Mouse (Mus musculus) gastrocnemius, postnatal 36 days (tissue): ENCODE data around the gene Prdm16. TPM values are rescaled to one million over a fixed set of nuclear protein-coding genes. Genes with fewer than 3 reads are reported as not detected.

ENCODE experiments used
- DNase-seq, 2 experiments: peaks; one replicate each; pipeline ENCODE4 v3.0.0; 2022
- intact Hi-C: fragments of 180-260 bp; cut with DNase I; formaldehyde crosslinking; loops from one replicate; pipeline ENCODE4 v1.15.1; 2025
- total RNA-seq, 2 experiments: library from RNA; stranded (reverse); gene quantifications; 2 replicates each; pipeline ENCODE4 v1.2.3; 2021

The Prdm16 gene
- total RNA-seq, 2 experiments from 2014 or later, result 1.3 to 2.4 TPM

DNA sequence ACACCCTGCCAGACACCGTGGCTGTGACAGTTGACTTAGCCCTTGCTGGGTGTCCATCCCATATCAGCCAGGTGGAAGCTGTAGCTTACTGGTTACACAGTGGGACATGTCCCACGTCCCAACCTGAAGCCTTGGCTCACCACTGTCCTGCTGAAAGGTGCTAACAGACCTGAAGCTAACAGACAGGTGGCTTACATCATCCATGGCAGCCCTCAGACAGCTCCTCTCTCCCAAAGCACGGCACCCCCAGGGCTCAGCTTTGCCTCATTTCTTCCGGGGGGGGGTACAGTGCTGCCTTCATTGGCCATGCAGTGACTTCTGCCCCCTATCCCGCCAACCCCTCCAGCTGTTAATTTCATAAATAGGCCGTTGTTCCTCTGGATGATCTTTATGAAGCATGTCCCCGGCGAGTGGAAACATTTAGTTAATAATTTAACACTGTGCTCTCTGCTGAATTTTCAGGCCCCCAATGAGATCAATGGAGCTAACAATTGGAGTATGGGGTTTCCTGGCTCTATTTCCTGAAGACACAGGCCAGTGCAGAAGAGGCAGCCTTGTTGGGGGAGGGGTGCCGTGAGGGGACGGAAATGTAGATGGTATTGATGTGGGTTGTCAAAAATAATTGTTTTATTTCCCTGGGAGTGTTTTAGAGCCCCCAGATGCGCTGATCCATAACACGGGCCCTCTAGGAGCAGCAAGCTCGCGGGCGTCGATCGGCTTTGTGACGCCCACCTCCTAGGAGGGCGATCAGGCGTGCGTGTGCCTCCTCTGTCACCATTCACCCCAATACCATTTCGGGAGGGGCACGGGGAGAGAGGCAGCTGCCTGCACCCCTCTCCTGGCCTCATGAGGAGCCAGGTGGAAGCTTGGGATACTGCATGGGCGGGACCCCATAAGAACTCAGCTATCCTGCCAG lies 236.2 kb downstream of the Prdm16 start:
- intact Hi-C loops, result no loop called here
- DNase-seq, result no peak

DNA sequence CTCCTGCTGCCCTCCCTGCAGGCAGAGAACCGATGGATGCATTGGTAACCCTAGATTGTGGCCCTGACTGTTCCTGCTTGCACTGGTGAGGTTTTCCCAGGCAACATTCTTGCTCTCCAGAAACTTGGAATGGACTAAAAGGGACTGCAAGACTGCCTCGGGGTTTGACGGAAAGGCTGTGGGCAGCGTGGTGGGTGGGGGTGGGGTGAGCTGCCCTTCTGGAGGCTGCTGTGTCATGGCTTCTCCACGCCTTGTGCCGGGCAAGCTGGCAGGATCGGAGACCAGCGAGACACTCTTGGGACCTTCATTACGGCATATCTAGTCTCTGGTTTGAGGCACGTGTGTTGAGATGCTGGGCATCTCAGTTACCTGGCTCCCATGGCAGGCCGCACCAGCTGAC lies 237.0 kb downstream of the Prdm16 start:
- DNase-seq, result no peak
- intact Hi-C loops, result no loop called here

DNA sequence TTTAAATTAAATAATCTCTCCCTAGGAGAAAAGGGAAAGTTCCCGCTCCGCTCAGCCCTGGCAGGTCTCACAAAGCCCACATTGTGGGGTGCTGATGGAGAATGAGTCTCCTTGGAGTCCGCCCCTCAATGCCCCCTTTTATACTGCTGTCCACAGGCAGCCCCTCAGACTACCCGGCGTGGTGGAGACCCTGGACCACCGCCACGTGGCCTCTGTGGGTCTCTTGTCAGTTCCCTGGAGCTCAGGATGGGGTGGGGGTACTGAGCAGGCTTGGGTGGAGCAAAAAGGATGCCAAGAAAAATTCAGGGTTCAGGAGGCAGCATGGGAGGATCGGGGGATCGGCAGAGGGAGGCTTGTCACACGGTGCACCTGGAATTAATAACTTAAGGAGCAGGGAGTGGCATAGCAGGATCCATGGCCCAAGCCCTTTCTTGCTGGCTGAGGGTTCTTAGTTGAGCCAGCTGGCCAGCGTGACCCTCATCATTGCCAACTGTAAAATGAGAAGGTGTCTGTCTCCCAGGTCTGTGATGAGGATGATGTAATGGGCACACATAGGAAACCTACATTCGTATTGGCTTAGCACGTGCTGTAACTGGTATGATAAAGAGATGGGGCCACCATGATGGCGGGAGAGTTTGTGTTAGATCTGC lies 239.9 kb downstream of the Prdm16 start:
- intact Hi-C loops, result no loop called here
- no peak for DNase-seq

DNA sequence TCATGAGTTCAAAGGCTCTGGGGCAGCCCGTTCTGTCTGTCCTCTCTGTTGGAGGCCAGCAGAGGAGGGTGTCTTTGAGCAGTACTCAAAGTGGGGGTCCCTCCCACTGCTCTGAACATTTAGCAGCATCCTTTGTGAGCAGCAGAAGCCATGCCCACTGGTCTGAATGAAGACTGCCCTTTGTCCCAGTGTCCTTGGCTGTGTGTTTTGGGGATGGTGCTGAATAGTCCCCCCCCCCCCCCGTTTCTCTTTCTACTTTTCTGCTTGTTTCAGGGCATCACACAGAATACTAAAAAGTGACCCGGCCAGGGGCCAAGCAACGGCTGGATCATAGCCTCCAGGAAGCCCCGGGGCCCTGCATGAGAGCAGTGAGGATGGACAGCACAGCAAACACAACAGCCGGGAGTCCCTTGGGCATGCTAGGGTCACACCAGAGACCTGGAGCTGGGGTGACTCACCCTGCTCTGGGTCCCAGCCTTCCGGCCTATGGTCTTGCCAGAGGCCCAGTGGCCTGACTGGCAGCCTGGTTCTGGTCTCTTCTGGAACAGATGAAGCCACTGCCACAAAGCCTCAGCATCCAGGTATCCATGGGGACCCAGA lies 242.4 kb downstream of the Prdm16 start:
- DNase-seq, result no peak
- intact Hi-C loops, result no loop called here

DNA sequence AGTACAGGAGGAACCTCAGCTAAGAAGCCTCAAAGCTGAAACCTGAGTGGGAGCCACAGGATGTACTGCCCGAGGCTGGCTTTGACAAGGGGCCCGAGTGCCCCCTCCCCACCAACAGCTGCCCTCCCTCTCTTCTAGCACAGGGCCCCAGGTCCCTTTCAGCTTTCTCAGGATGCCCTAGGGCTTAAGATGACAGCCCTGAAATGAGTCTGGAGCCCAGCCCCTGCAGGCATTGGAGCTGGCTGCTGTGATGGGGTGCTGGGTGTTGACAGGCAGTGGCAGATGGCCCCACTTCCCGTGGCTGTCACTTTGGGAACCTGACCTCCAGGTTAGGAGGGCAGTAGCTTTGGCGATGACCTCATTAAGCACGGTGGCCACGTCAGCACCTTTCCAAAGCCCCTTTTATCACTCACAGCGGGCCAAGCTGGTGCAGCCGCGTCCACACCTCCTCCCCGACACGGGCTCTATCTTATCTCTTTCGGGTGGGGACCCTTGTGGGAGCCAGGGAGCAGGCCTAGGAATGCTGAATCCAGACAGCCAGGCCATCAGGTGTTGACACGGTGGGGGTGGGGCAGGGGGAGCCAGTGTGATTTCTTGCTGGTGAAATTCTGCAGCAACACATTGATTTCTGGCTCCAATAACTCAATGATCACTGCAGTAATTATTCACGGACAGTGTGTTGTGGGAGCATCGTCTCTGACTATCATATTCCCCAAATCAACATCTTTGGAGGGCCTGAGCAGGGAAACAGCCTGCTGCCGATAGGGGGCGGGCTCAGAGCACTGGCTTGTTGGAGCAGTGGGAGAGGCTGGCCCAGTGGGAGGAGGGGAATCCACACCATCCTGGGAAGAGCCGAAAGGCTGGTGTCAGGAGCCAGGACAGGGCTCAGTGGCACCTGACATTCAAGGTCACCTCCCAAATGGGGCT lies 243.2 kb downstream of the Prdm16 start:
- no peak for DNase-seq
- intact Hi-C loops, result no loop called here

DNA sequence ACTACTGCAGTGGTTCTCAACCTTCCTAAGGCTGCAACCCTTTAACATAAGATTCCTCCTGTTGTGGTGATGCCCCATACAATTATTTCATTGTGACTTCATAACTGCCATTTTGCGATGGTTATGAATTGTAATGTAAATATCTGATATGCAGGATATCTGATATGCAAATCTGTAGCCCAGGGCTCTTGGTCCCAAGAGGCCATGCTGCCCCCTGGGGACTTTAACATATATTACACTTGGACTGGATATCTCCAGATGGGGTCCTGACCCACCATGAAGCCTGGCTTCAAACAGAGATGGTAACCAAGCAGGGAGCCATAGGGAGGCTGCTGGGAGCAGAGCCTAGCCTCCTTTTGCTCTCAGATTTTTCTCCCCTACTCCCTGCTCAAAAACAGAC lies 244.0 kb downstream of the Prdm16 start:
- no peak for DNase-seq
- intact Hi-C loops, result no loop called here

DNA sequence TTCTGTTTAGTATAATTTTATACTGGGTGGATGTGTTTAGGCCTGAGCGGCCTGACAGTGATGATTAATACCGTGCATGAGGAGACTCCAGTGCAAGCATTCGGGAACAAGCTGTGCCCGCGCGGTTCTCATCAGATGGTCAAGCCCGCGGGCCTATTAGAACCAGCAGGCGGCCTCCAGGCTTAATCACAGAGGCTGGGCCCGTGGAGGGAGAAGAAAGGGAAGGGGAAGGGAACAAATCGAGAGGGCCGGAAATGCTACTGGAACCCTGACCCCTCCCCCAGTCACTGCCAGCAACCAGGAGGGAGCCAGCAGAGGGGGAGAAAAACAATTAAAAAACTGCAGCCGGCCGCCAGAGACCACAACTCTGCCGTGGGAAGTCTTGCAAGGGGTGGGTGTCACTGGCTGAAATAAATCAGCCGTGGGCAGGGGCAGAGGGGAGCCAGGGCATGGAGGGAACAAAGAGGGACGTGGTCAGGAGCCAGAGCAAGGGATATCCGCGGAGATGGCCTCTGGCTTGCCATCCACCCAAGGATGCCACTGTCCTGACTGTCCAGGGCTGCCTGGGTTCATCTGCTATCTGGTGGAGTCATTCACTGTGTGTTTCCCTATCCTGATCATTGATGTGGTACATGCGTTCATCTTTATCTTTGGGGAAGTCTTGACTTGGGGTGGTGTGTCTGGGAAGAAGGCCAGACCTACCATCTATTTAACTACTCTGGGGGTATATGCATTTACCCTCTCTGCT lies 246.2 kb downstream of the Prdm16 start:
- DNase-seq, result no peak
- intact Hi-C loops, result no loop called here

DNA sequence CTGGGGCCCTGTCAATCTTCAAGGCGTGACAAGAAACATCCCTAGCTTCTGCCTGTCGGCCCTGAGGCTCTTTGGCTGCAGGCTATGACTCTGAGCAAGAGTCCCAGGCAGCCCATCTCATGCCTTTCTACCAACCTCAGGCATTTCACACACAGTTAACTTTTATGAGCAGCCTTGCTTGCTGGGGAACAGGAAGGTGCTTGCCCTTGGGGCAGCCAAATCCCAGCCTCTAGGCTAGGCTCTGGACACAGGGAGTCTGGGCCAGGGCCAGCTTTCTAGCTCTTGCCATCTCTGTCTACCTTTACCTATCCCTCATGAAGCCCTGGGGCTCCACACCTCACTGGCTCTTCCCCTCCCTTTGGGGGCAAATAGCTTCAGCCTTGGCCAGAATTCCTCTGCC lies 247.0 kb downstream of the Prdm16 start:
- intact Hi-C loops, result no loop called here
- DNase-seq, result no peak

DNA sequence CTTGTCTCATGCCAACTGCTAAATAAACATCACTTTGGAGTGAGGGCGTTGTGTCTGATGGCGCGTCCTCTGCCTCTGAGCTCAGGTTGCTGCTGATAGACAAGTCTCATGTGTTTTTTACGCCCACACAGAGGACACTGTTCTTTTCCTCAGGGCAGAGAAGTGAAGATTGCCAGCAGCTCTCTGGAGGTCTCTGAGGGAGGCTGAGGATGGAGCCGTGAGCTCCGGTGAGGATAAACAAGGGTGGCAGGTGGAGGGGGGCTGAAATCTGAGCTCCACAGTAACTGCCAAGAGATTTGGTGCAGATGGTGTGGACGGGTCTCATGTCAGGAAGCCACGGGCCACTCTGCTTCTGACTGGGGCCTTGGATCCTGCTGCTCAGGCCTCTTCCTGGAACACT lies 249.9 kb downstream of the Prdm16 start:
- intact Hi-C loops, result no loop called here
- no peak for DNase-seq

DNA sequence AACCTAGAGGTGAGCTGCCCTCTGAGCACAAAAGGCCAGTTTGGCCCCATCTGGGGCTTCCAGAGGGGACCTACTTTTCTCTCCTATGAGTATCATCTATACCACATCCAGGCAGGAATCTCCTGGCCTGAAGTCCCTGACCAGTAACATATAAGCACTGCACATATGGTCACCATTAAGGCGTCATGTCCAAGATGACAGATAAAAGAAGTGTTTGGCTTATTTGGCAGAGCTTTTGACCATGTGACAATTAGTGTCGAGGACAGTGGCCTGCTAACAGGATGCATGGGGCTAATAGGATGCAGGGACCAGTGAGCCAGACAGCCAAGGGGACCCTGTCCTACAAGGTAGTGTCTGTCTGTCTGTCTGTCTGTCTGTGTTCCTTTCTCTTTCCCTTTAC lies 250.8 kb downstream of the Prdm16 start:
- intact Hi-C loops, result no loop called here
- no peak for DNase-seq

DNA sequence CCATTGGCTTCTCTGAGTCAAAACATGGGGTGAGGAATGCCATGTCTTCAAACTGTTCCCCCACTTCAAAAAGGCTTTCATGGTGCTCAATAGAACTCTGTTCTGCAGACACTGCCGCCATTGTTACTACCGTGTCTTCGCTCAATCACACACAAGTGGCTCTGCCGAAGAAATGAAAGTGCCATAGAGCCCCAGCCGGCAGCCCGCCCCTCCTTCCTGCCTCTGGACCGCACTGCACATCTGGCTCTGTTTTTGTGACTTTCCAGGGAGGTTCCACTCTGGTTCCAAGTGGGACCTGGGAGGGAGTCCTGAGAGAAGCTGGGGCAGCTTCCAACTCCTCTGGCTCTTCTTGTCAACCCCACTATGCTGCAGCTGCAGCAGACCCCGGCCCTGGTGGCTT lies 251.5 kb downstream of the Prdm16 start:
- intact Hi-C loops, result no loop called here
- no peak for DNase-seq

DNA sequence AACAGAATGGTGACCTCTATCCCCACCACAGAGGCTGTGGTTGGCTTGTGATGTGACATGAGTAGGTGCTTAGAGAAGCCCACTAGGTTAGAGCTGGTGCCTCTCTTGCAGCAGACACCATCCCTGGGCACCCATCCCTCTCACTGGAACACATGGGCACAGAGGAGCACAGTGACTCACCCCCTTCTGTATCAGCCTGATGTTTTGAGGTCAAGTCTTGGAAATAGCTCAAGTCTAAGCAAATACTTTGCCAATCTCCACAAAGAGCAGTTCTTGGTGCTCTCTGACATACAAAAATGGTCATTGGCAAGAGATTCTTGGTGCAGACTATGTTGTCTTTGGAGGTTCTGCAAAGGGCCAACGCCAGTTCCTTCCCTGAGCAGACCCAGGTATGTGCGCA lies 257.8 kb downstream of the Prdm16 start:
- DNase-seq, result no peak
- intact Hi-C loops, result no loop called here

DNA sequence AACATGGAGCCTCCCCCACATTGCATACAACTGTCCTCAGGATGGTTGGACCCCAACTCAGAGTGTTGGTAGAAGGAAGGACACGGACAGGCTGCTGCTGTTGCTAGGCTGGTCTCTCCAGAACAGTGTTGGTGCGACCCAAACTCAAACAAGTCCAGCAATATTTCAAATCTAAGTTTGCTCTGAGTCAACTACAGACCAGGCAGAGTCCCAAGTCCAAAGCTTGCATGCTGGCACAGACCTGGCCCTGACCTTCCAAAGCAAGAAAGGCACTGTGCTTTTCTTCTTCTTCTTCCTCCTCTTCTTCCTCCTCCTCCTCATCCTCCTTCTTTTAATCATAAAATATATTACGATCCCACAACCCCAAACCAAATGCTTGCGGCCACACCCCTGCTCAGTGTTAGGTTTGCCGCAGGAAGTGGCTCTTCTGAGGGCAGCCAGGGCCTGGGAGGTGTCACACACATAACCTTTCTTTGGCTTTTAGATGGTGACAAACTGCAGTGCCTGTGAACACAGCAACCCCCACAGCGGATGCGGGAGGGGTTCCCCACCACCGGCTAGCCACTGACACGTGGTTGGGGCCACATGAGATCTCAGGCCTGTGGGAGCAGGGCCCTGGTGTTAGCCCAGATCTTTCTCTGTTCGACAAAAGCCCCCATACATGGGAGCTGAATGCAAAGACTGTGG lies 260.6 kb downstream of the Prdm16 start:
- intact Hi-C loops, result no loop called here
- no peak for DNase-seq

DNA sequence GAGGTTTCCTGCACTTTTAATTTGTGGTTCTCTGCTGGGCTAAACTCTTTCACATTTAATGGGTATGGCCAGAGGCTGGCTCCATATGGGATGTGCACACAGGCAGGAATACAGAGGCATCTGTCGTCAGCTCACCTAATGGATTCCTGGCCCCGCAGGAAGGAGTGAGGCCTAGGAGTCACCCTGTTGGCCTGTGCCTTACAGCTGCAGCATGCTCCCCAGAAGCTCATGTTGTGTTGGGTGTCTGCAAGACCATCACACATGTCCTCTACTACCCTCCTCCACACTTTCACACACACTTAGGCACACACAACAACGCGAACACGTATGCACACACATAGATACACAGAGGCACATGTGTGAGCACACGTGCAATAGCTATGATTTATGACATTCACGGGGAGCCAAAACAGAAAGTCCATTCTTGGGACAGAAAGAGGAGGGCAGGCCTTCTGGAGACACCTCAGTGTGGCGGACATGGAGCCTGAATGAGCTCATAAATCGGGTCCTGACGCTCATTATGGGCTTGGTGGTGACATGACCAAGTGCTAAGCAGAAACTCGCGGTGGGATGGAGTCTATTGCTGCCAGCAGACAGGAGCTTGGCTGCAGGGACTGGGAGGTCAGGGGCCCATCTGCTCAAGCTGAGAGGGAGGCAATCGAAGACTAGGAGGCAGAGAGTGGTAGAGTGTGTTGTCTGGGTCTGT lies 265.0 kb downstream of the Prdm16 start:
- intact Hi-C loops, result no loop called here
- no peak for DNase-seq

DNA sequence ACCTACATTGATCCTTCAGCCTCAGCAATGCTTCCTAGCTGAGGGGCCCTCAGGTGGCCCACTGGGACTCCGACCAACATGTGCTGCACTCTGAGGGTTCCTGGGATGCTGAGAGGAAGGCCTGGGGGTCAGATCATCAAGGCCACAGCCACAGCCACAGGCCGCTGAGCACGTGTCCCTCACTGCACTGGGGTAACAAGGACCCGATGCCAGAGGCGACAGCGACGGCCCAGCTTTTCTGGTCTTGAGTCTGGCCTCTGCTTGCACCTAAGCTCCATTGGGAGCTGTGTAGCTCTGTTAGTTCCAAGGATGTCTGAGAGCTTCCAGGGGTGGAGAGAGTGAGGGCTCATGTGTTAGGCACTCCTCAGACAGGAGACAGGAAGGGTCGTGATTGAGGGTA lies 265.8 kb downstream of the Prdm16 start:
- DNase-seq, result no peak
- intact Hi-C loops, result no loop called here

DNA sequence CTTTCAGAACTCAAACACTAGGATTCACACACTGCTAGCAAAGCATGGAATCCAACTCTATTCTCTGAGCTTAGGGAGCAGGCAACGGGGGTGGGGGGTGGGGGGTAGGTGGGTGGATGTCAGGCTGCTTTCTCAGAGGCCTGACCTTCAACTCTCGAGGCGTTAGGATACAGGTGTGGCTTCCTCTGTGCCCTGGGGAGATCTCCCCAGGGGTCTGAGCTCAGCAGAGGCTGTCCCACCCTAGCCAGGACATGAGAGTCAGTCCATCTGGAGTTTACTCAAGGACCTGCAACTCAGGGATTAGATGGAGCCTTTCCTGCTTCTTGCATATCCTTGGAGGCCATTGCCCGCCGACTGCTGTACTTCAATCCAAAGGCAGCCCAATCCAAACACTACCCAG lies 267.6 kb downstream of the Prdm16 start:
- no peak for DNase-seq
- intact Hi-C loops, result no loop called here

DNA sequence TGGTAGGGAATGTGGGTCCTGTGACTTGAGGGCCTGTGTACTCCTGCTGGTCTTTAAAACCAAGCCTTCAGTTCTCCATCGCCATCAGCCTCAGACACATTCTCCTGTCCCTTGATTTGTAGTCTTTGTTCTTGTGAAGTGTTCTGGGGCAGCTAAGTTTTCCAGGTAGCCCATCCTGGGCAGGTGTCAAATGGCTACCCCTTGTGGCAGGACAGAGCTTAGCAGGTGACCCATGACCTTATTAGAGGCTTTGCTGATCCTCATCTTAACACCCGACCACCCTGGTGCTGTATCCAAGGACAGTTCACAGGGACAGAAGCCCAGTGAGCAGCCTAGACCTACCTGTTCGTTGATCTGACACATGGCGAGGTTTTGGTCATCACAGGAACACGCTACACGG lies 269.8 kb downstream of the Prdm16 start:
- intact Hi-C loops, result no loop called here
- DNase-seq, result no peak

DNA sequence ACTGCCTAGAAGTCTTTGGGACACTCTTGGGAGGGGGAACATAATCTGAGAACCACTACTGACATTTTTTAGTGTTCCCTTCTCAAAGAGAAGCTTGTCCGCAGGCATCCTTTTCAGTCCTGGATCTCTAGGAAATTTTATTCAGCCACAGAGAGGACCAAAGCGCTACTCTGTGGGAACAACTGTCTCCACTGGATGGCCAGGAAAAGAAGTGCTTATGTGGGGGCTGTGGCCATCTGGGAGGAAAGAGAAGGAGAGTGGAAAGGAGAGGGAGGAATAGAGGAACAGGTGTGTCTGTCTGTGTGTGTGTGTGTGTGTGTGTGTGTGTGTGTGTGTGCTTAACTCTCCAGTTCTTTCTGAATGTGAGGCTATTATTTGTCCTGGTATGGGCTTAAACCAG lies 271.9 kb downstream of the Prdm16 start:
- no peak for DNase-seq

DNA sequence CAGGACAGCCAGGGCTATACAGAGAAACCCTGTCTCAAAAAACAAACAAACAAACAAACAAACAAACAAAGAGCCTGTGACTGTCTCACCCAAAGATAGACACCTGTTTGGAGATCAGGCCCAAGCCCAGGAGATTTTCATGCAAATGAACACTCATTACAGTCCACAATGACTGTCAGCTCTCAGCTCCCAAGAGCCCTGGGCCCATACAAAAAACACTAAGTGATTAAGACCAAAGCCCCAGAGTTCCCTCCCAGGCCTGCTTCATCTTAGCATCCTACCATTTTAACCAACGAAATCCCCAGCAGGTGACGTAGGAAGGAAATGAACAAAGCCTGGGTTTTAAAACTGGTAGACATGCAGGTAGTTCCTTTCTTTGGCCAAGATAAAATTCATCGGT lies 275.8 kb downstream of the Prdm16 start:
- DNase-seq, result no peak
- intact Hi-C loops, result no loop called here

More for the DNA sequence above, 271.9 kb downstream of the Prdm16 start:
- intact Hi-C loops, result no loop called here
